Mouse (Mus musculus) stomach, postnatal 0 days (tissue): ENCODE measurements around the gene Ralgds.
A peak's percentile ranks its signal among the peaks of the same experiment; 100 is the strongest.

Experiments used
- CTCF ChIP-seq: IDR thresholded peaks from 2 replicates; pipeline ENCODE4 v1.5.1; 2016; ENCODE audit warnings: antibody characterized with exemption, low read depth, mild to moderate bottlenecking, moderate library complexity
- EP300 ChIP-seq: optimal IDR thresholded peaks from 2 replicates; pipeline ENCODE3; 2016; ENCODE audit warnings: antibody characterized with exemption

GRCm38 (mm10) chr2:28525943-28526876 lies 13.3 kb downstream of the Ralgds start:
- TF ChIP-seq CTCF (peak; percentile 69), EP300 (no peak)
